Mouse (Mus musculus) erythroid progenitor cell, adult 5-6 weeks (primary cell): ENCODE results near the gene Fetub. TPM values are rescaled to one million over a fixed set of nuclear protein-coding genes. Genes with fewer than 3 reads are reported as not detected.
"Not testable (repeated sequence)": the region's sequence is repeated elsewhere in the genome, so short reads cannot be mapped to it uniquely, and the experiment has no call there.

Experiments
- ATAC-seq: replicated peaks from 2 replicates; pipeline ENCODE4 v1.8.0; 2016; ENCODE audit warnings: moderate number of reproducible peaks, mild to moderate bottlenecking, moderate TSS enrichment, inconsistent platforms; ENCODE audit not compliant: poor library complexity, low FRiP score, severe bottlenecking
- total RNA-seq, 2 experiments: library from RNA; stranded (forward) in 1 of 2; stranded (reverse) in 1 of 2; fragments of 150-400 nt in 1 of 2; fragments of 186-747, 209-891 nt in 1 of 2; gene quantifications; 2 replicates each; pipeline versions ENCODE4 v1.2.3 to v1.2.4; 2015 to 2017; ENCODE audit warnings: low replicate concordance in 2 of 2

Fetub gene
- total RNA-seq, 2 experiments from 2014 or later, result not detected

DNA sequence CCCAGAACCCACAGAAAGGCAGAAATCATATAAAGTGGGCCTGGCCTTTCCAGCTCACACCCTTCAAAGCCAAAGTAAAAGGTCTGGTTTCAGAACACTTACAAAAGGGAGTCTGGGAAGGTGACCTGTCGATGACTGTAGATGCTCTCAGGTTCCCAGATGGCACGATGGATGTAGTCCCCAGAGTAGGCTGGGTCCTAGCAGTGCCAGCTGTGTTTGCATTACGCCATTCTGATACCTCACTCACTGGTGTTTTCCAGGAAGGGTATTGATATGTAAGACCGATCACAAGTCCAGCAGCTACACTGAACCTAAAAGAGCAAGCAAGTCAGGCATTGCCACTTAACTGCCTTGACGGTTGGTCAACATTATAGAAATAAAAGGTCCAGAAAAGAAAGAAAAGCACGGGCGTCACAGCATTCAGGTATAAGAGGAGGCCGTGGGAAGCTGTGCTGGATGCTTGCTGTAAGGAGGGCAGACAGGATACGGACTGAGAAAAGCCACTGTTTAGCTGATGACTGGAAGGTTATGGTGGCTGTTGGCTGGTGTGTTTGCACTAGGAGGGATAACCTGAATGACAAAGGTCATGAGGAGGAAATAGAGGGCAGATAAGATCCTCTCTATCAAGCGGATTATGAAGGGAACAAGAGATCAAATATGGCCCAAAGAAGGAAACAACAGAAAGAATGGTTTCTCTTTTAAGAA is 18.1 kb upstream of the Fetub start:
- no peak for ATAC-seq

DNA sequence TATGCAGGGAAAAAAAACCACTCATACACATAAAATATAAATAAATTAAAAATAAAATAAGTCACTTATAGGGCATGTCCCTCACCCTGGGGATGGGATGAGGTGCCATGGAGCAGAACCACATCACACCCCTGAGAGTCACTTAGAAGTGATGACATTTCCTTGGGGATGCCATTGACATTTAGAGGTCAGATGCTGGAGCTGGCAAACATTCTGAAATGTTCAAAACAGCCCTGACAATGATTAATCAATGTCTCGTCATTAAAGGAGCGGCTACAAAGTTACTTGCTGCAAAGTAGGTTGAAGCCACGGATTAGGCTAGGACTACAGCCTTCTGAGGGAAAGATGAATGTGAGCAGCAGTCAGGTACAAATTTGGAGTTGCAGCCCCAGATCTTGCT is 16.8 kb upstream of the Fetub start:
- no peak for ATAC-seq

DNA sequence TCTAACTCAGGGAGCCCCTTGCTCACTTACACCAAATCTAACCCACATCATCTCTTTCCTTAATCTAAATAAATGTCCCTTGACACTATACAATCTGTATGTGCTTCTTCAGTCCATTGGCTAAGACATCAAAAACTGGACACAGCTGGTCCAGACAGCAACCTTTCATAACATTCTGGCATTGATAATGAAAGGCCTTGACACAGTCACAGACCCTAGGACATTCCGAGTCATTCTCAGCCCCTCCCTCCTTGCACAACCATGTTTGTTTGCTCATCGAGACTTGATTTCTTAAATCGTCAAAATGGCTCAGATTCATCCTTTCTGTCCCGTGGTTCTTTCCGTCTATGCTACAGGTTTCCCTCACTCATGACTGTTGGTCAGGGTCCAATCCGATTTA is 8.8 kb upstream of the Fetub start:
- ATAC-seq, result no peak

DNA sequence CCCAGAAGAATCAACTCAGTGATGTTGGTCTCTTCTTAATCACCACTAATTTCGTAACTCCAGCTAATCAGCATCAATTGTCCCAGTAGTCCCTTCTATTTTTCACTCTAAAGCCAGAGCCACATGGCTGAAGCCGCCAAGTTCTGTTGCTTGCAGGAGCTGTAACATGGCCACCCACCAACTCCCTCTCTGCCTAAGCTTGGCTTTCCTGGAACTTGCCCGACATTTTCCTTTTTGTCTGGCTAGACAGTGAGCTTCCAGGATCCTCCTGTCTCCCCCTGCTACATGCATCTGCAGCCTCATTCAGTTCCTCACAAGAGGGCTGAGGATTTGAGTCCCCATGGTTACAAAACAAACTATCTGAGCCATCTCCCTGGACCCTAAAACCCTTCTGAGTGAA is 6.1 kb upstream of the Fetub start:
- no peak for ATAC-seq

DNA sequence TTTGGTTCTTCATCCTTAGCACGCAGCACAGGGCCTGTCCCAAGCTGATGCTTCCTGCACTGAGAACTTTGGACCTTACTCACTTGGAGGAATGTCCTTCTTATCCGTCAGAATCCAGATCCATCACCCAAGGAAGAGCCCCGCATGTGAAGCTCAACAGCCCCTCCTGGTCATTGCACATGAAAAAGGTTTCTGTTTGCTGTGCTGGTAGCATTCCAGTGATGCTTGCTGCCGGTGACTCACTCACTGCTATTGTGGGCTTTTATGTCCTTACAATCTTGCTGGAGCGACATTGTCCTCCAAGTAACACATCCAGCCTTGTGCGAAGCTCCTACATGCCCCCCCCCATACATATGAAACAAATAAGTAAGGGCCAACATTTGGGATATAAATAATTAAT is 5.2 kb upstream of the Fetub start:
- ATAC-seq, result no peak

DNA sequence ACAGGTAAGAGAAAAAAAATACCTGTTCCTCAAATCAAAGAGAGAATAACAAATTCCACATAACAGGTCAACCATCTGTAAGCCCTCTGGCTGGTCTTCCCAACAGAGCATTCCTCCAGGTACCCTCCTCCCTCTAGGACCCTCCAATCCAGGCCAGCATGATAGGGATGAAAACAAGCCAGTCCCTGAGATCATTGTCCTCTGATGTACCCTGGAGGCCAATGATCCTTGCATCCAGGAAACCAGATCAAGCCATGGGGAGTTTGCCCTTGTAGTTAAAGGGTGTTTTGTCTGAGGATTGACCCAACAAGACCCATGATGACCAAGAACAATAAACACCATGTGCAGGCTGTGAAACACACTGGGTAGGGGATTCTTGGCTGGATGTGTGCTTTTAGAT is 3.9 kb upstream of the Fetub start:
- no peak for ATAC-seq

DNA sequence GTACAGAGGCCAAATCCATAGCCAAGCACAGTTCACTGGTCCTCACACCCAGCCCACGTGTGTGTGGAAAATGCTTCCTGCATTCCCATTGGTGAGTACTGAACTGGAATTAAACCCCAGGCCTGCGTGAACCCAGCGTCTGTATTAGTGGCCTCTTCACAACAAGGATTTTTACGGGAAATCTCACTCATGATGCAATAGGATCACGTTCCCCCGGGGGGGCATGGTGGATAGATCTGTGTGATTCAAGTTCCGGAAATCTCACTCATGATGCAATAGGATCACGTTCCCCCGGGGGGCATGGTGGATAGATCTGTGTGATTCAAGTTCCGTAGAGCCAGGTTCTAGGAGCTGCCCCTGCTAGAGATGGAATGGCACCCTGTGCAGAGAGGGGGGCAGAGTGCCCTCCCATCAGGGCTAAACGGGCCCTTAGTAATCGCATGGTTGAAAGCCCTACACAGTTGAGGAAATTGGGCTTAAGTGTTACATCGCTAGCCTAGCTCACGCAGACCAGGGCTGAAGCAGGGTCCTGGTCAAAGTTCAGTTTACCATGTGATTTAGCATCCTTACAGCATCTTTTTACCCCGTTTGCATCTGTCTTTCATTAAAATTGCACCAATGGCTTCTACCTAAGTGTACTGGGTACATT is 654 bp downstream of the Fetub start:
- no peak for ATAC-seq

DNA sequence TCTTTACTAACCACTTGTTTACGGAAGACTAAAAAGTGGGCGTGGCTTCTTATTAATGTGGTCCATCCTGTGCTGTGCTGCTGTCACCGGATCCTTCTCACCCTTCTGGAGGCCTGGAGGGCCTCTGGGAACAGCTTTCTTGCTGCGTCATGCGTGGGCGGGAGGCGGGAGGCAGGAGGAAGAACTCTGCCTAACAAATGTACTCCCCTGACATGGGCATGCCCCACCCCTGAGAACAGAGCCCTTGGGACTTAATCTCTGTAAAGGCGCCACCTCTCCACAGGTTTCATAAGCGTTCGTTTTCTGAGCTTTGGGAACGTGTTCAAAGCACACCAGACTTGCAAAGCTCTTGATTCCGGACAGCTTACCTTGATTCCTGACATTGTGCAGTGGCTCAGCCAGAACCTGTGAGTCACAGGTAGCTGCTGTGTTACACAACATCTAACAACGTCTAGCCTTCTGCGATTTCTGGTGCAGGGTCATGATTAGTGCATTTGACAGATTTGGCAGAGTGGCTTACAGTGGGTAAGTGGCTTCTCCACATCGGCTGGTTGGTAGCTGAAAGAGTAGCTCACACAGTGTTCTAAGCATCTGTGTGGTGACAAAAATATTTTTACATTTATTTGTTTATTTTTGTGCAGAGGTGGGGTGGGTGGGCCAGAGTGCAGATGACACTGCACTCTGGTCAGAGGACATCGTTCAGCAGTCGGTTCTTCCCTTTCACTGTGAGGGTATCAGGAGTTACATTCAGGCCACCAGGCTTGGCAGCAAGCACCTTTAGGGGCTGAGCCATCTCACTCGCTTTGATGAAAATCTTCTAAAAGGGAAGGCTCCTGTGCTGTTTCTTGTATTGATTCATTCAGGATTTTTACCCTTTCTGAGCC is 2.1 kb downstream of the Fetub start:
- no peak for ATAC-seq

DNA sequence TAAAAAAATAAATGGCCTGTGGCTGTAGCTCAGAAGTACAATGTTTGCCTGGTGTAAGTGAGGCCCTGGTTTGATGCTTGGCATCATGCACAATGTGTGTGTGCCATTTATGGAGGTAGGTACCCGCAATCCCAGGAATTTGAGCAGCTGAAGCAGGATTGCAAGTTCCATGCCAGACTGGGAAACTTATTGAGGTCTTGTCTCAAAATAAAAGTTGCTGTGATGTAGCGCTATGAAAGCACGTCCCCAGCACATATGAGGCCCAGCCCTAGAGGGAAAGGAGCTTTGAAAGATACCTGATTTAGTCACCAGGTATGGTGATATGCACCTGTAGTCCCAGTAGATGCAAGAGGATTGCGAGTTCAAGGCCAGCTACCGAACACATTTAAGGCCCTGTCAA is 3.6 kb downstream of the Fetub start:
- ATAC-seq, result no peak

DNA sequence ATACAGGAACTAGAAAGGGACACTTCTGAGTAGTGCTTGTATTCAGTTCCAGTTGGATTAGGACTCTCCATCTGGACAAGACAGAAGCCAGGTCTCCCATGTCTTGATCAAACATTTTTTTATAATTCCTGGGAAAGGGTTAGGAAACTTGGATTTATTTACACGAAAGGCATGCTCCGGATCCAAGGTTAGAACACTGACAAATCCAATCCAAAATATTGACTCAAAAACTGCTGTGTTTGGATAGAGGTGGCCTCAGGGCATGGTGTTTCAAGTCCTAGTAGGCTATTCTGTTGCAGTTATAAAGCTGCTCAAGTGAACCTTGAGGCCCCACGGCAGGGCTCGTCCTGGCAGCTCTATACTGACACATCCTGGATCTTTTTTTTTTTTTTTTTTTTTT is 4.3 kb downstream of the Fetub start:
- no peak for ATAC-seq

DNA sequence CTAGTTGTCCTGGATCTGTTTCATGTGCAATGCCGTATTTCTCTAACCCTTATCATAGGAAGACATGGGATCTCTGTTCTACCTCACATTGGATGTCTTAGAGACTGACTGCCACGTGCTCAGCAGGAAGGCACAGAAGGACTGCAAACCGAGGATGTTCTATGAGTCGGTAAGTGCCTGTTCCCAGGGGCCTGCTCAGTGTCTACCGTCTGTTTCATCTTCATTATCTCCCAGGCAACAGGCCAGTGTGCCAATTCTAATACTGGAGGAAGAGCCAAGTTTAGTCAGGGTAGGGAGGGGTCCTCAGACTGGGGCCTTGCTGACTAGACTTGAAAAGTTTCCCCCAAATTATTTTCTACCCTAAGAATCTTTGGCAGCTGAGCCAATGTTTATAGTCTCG is 11.4 kb downstream of the Fetub start:
- ATAC-seq, result no peak

DNA sequence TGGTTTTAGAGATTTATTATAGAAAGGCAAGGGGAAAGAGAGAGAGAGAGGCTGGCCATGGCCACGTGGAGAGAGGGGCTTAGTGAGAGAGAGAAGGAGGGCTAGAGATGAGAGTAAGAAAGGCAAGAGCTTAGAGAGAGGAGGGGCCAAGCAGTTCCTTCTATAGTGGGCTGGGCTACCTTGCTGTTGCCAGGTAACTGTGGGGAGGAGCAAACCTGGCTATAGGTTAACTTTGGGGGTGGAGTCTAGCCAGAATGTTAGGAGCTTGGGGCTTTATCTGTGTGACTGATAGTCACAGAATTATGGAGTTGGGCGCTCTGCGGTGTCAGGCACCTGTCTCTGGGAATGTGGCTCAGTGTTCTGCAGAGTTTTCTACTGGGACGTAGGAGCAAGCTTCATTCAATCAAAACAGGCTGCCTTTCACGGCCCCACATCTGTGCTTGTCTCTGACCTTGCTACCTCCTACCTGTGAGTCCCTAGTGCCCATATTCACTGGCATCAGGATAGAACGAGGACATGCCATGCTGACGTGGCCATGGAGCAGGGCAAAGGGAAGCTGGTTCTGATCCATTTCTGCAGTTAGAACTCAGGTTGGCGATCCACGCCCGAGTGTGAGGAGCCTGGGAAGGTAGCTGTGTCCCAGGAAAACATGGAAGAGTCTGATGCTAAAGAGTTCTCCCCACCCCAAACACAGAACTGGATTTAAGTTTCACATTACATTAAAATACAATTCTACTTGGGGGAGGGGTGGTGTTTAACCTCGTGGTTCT is 13.5 kb downstream of the Fetub start:
- ATAC-seq, result no peak

DNA sequence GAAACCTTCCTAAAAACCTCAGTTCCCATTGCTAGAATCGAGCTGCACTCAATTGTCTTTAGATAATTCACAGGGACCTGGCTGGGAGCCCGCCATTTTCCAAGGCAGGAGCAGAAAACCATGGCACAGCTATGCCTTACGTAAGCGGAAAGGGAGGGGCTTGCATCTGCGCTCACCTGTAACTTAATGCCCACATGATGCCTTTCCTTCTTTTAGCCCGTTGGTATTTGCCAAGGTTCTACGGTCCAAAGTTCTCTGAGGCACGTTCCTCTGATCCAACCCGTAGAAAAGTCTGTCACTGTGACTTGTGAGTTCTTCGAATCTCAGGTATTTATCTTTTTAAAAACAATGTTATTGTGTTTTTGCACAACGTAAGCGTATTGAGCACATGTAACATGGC is 19.5 kb downstream of the Fetub start:
- no peak for ATAC-seq

DNA sequence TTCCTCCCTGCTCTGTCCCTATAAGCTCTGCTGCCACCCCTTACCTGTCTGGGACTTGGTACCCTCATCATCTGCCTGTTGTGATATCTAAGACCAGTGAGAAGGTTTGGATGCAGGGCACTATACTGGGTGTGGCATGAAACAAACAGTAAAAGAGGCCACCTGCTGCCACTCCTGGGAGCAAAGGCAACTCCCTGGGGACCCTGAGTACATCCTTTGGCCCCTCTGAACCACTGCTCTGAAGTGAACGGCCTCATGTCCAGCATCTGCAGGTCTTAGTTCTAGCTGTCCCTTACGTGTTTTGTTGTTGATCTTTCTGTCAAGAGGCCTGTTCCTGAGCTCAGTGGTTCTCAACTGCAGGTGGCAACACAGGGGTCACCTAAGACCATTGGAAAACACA is 20.4 kb downstream of the Fetub start:
- ATAC-seq, result no peak

DNA sequence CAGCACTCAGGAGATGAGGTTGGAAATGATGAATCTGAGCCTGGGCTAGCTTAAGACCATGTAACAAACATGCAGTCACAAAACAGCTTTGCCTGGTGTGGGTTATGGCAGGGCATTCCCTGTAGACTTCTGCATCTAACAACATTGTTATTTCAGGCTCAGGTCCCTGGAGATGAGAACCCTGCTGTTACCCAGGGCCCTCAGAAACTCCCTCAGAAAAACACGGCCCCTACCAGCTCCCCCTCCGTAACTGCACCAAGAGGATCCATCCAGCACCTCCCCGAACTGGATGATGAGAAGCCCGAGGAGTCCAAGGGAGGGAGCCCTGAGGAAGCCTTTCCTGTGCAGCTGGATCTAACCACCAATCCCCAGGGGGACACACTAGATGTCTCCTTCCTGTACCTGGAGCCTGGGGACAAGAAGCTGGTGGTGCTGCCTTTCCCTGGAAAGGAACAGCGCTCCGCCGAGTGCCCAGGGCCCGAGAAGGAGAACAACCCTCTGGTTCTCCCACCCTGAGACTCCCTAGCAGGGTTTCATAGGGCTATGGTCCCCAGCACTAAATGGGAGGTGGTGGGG is 21.1 kb downstream of the Fetub start:
- ATAC-seq, result no peak

DNA sequence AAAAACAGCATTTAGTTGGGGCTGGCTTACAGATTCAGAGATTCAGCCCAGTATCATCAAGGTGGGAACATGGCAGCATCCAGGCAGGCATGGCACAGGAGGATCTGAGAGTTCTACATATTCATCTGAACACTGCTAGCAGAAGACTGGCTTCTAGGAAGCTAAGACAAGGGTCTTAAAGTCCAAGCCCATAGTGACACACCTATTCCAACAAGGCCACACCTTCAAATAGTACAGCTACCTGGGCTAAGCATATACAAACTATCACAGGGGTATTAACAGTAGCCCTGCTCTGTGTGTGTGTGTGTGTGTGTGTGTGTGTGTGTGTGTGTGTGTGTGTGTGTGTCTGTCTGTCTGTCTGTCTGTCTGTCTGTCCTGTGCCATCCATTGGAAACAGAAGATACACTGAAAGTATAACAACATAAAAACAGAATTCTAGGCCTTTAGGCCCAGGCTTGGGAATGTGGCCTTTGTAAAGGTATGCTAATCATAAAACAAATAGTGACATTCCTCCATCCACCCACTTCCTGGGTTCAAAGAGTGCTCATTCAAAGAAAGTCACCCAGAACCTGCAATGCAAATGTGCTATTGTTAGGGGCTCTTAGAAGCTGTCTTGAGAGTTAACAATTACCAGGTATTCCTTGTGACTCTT is 23.8 kb downstream of the Fetub start:
- ATAC-seq, result not testable (repeated sequence)

DNA sequence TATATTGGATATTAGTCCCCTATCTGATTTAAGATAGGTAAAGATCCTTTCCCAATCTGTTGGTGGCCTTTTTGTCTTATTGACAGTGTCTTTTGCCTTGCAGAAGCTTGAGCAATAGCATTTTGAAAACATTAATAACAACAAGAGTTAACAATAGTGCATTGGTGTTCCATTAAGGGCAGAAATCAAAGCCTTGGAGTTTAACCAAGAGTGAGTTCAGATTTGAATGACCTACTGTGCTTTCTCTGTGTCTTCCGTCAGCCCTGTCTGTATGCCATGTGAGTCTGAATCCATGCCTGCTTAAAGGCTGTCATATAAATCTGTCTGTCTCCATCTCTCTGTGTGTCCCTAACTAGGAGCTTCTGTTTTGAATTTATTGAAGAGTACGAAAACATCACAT is 29.2 kb downstream of the Fetub start:
- no peak for ATAC-seq

DNA sequence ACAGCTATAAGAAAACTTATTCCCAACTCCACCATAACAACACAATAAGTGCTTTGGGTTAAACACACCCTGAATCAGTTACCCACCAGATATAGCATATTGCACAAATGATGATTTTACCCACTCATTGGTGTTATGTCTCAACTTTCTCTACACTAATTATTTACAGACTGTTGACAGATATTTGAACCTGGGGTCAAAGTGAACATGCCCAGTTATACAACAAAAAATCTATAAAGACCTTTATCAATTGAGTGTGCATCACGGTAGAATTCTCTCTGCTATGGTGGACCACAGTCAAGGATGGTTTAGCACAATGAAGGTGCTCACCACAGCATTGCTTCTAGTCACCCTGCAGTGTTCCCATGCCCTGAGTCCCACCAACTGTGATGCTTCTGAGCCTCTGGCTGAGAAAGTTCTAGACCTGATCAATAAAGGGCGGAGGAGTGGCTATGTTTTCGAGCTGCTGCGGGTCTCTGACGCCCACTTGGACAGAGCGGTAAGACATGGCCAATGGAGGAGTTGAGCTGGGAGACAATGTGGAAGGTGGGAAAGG is 32.8 kb downstream of the Fetub start, which contains the start of gene Hrg:
Gene Hrg (plus strand): TSS at position 233 of the 556 bp plus-strand sequence.
- ATAC-seq, result no peak

DNA sequence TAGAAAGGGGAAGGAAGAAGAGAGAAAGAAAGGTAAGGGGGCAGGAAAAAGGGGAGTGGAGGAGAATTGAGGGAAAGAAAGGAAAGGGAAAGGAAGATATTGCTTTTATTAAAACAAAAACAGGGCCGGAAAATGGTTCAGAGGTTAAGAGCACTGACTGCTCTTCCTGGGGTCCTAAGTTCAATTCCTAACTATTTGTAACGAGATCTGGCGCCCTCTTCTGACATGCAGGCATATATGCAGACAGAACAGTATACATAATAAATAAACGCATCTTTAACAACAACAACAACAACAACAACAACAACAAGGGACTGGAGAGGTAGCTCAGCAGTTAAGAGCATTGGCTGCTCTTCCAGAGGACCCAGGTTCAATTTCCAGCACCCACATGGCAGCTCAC is 34.9 kb downstream of the Fetub start:
- no peak for ATAC-seq
